Mouse (Mus musculus): ENCODE data around the gene Ift22. TPM values are rescaled to one million over a fixed set of nuclear protein-coding genes. Genes with fewer than 3 reads are reported as not detected.
"Not testable (repeated sequence)": the region's sequence is repeated elsewhere in the genome, so short reads cannot be mapped to it uniquely, and the experiment has no call there.

The Ift22 gene
- polyA plus RNA-seq, 1 experiment from 2014 or later, result 78.8 TPM

DNA sequence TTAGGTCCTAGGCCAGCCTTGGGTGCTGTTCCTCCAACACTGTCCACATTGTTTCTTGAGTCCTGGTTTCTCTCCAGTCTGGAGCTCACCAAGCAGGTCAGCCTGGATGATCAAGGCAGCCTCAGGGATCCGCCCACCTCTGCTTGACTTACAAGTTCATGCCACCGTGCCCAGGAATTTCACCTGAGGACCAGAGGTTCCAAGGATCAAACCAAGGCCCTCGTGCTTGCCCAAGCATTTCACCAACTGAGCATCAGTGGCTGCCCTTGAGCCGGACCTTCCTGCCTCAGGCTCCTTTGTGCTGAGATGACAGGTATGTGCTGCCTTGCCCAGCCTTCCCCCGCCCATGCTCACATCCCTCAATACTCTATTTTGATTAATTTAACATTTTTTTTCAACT lies 29.7 kb downstream of the Ift22 start:
- no peak overlapping the region for H3K27ac ChIP-seq
- 0 out of 2 replicates have a peak, but pooled peaks cover 2% of the 10 kb centered on the region for H3K4me1 ChIP-seq
- WGBS, result 78% methylated on average over 5 of the region's 5 CpGs
- H3K4me2 ChIP-seq, result no peak overlapping the region
- H3K9ac ChIP-seq, result no peak overlapping the region
- no peaks in the 10 kb centered on the region for H3K27me3 ChIP-seq
- H3K36me3 ChIP-seq, result no peaks in the 10 kb centered on the region
- ATAC-seq (replicated peaks; ENCODE audit: low FRiP score), result no peak
- no peaks in the 10 kb centered on the region for H3K9me3 ChIP-seq (replicated peaks)
- no peak overlapping the region for H3K4me3 ChIP-seq (replicated peaks)

DNA sequence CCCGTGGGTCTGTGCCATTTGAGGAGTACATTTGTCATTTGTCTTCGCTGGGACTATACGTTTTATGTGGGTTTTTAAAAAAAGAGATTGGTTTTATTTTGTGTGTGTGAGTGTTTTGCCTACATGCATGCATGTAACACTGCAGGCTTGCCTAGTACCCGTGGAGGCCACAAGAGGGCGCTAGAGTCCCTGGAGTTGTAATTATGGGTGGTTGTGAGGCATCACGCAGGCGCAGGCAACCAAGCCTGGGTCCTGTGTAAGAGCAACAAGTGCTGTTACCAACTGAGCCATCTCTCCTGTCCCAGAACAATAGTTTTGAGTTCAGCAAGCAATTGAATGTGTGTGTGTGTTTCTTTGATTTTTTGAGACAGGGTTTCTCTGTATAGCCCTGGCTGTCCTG lies 31.3 kb downstream of the Ift22 start:
- Histone ChIP-seq H3K4me3 (replicated peaks) (no peak overlapping the region), H3K27ac (no peak overlapping the region), H3K4me2 (no peak overlapping the region), H3K9me3 (replicated peaks) (no peaks in the 10 kb centered on the region), H3K36me3 (no peaks in the 10 kb centered on the region), H3K9ac (no peak overlapping the region), H3K4me1 (0 out of 2 replicates have a peak, but pooled peaks cover 3% of the 10 kb centered on the region), H3K27me3 (no peaks in the 10 kb centered on the region)
- no peak for ATAC-seq (replicated peaks; ENCODE audit: low FRiP score)
- 70% methylated on average over 7 of the region's 7 CpGs for WGBS

DNA sequence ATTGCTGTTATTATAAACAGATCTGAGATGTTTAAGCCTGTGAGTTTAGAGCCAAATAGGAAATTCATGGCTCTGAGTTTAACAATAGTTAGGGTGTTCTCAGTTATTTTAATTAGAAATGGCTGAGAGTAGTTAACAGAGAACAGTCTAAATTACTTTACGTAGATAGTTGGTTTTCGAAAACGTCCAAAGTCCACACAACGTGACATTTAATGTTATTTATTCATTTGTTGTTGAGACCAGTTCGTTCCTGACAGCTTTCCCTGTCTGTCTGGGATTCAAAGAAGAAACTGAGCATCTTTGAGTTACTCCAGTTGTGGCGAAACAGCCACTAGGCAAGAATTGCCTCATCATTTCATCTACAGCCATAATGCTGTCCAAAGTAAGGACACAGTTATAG lies 32.1 kb downstream of the Ift22 start:
- H3K36me3 ChIP-seq; H3K9ac ChIP-seq; H3K4me2 ChIP-seq; ATAC-seq (replicated peaks; ENCODE audit: low FRiP score); H3K27me3 ChIP-seq; H3K27ac ChIP-seq; H3K4me1 ChIP-seq; H3K4me3 ChIP-seq (replicated peaks); H3K9me3 ChIP-seq (replicated peaks): not testable (repeated sequence)
- WGBS, result 76% methylated on average over 6 of the region's 6 CpGs

DNA sequence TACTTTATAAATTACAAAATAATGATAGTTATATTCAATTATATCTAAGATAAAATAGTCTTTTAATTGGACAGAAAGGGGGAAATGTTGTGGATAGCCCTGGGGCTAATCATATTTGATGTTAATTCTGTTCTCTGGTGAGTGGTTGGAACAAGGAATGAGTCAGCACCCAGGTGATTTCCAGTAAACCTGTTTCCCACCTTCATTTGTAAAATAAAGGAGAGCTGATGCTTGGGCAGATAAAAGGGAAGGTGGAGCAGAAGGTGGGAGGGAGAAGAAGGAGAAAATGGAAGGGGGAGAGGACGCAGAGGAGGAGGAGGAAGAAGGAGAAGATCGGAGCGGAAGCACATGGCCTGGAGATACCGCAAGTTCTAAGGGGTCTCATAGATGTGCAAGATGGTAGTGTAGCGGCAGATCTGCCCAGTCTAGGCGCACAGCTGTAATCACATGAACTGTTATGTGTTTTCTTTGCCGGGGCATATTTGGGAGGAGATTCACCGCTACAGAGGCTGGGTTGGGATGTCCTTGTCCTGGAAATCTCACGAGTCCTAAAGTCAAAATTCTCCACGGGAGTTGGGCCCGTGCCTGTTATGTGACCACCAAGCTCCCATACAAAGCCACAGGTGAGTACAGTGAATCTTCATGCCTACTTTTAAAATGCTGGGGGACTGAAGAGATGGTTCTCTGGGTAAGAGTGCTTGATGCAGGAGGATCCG lies 33.1 kb downstream of the Ift22 start:
- ATAC-seq (replicated peaks; ENCODE audit: low FRiP score), result no peak
- H3K36me3 ChIP-seq, result no peaks in the 10 kb centered on the region
- H3K4me3 ChIP-seq (replicated peaks), result no peak overlapping the region
- 88% methylated on average over 12 of the region's 12 CpGs for WGBS
- H3K27ac ChIP-seq, result no peak overlapping the region
- H3K4me2 ChIP-seq, result no peak overlapping the region
- no peak overlapping the region for H3K9ac ChIP-seq
- no peaks in the 10 kb centered on the region for H3K9me3 ChIP-seq (replicated peaks)
- H3K27me3 ChIP-seq, result no peaks in the 10 kb centered on the region
- 0 out of 2 replicates have a peak, but pooled peaks cover 3% of the 10 kb centered on the region for H3K4me1 ChIP-seq

DNA sequence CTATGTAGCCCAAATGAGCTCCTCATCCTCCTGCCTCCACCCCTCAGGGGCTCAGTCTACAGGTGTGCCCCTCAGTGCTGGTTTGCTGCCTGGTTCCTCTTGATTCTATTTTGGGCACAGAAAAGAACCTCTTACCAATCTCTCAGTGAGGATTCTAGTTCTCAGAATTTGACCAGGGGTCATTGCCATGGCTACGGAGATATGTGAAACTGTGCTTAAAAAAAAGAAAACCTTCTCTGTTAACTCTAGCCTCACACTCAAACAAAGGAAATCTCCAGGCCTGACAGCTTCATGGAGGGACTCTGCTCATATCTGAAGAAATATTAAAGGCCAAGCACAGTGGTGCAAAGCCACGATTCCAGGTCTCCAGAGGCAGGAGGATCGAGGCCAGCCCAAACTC lies 34.8 kb downstream of the Ift22 start:
- no peaks in the 10 kb centered on the region for H3K27me3 ChIP-seq
- H3K4me1 ChIP-seq, result 0 out of 2 replicates have a peak, but pooled peaks cover 3% of the 10 kb centered on the region
- no peaks in the 10 kb centered on the region for H3K9me3 ChIP-seq (replicated peaks)
- H3K4me2 ChIP-seq, result no peak overlapping the region
- H3K4me3 ChIP-seq (replicated peaks), result no peak overlapping the region
- H3K27ac ChIP-seq, result no peak overlapping the region
- H3K9ac ChIP-seq, result no peak overlapping the region
- WGBS, result 76% methylated on average over 3 of the region's 3 CpGs
- no peaks in the 10 kb centered on the region for H3K36me3 ChIP-seq
- no peak for ATAC-seq (replicated peaks; ENCODE audit: low FRiP score)

DNA sequence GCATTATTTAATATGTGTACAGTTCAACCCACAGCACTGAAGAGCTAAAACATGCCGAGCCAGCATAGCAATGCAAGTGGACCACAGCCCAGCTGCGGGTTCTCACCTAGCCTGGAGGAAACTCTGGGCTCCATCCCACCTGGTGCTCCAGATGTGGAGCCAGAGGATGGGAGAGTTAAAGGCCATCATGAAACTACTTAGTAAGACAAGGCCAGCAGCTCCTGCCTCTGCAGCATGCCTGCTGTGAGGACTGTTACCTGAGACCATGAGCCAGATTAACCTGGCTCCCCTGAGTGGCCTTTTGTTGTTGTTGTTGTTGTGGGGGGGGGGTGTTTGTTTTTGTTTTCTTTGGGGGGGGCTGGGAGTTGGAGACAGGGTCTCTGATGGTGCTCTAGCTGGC lies 35.4 kb downstream of the Ift22 start:
- Histone ChIP-seq H3K36me3 (no peaks in the 10 kb centered on the region), H3K27me3 (no peaks in the 10 kb centered on the region), H3K27ac (no peak overlapping the region), H3K4me3 (replicated peaks) (no peak overlapping the region), H3K9ac (no peak overlapping the region), H3K4me1 (0 out of 2 replicates have a peak, but pooled peaks cover 3% of the 10 kb centered on the region), H3K4me2 (no peak overlapping the region), H3K9me3 (replicated peaks) (no peaks in the 10 kb centered on the region)
- 82% methylated on average over 2 of the region's 2 CpGs for WGBS
- no peak for ATAC-seq (replicated peaks; ENCODE audit: low FRiP score)

DNA sequence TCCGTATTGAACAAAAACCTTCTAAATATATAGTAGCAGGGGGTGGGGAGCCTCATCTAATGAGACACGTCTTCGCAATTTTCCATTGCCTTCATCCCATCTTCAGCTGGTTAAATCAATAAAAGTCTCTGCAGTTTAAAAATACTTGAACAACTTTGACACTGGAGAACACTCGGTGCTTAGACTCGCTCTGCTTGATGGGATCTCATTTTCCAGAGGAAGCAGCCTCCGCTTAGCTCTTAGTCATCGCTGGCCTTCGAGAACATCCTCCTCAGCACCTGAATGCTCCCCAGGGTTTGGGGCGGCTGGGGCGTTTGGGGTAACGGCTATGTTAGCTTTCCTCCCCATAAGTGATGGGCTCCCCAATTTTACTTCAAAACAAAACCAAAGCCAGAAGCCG lies 37.1 kb downstream of the Ift22 start:
- H3K27me3 ChIP-seq, result no peaks in the 10 kb centered on the region
- ATAC-seq (replicated peaks; ENCODE audit: low FRiP score), result no peak
- WGBS, result 70% methylated on average over 12 of the region's 12 CpGs
- no peak overlapping the region for H3K4me3 ChIP-seq (replicated peaks)
- no peaks in the 10 kb centered on the region for H3K36me3 ChIP-seq
- H3K9me3 ChIP-seq (replicated peaks), result no peaks in the 10 kb centered on the region
- H3K9ac ChIP-seq, result no peak overlapping the region
- no peak overlapping the region for H3K27ac ChIP-seq
- H3K4me1 ChIP-seq, result 0 out of 2 replicates have a peak, but pooled peaks cover 3% of the 10 kb centered on the region
- H3K4me2 ChIP-seq, result no peak overlapping the region

DNA sequence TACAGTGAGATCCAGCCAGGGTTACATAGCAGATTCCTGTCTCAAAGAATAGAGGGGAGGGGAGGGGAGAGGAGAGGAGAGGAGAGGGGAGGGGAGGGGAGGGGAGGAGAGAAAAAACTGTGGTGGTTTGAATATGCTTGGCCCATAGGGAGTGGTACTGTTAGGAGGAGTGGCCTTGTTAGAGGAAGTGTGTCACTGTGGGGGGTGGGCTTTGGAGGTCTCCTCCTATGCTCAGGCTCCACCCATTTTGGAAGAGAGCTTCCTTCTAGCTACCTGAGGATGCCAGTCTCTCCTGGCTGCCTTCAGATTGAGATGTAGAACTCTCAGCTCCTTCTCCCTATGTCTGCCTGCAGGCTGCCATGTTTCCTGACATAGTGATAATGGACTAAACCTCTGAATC lies 39.9 kb downstream of the Ift22 start:
- H3K4me3 ChIP-seq (replicated peaks), result no peak overlapping the region
- H3K36me3 ChIP-seq, result no peaks in the 10 kb centered on the region
- H3K4me2 ChIP-seq, result no peak overlapping the region
- no peaks in the 10 kb centered on the region for H3K9me3 ChIP-seq (replicated peaks)
- ATAC-seq (replicated peaks; ENCODE audit: low FRiP score), result no peak
- H3K27me3 ChIP-seq, result no peaks in the 10 kb centered on the region
- no peak overlapping the region for H3K27ac ChIP-seq
- H3K4me1 ChIP-seq, result 0 out of 2 replicates have a peak, but pooled peaks cover 5% of the 10 kb centered on the region
- H3K9ac ChIP-seq, result no peak overlapping the region

DNA sequence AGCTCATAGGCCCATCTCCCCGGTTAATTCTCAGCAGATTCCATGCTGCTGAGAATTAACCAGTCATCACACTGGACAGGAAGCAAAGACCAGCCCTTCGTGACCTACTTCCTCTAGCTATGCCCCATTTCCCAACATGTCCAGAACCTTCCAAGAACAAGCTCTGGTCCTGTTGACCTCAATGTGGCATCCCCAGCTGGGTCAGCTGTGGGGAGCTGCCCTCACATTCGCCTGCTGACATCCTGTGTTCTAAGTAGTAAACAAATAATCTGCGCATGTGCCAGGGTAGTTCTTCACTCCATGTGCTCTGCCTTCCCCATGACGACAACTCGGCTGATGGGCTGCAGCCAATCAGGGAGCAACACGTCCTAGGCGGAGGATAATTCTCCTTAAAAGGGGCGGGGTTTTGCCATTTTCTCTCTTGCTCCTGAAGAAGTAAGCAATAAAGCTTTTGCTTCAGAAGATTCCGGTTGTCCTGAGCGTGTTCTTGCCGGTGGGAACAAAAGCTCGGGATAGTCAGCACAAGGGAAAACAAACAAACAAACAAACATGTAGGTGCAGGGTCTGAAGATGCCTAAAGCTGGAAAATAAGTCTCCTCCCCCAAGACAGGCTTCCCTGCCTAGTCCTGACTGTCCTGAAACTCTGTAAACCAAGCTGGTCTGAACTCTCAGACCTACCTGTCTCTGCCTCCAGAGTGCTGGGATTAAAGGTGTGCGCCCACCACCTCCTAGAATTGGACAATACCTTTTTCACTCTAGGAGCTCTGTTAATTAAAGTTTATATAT lies 41.8 kb downstream of the Ift22 start:
- not testable (repeated sequence) for H3K36me3 ChIP-seq; H3K27me3 ChIP-seq; H3K9ac ChIP-seq; H3K4me3 ChIP-seq (replicated peaks); ATAC-seq (replicated peaks; ENCODE audit: low FRiP score); H3K4me2 ChIP-seq; H3K27ac ChIP-seq; H3K9me3 ChIP-seq (replicated peaks)
- peaks cover 16% of the 10 kb centered on the region for H3K4me1 ChIP-seq
- WGBS, result 81% methylated on average over 14 of the region's 14 CpGs

DNA sequence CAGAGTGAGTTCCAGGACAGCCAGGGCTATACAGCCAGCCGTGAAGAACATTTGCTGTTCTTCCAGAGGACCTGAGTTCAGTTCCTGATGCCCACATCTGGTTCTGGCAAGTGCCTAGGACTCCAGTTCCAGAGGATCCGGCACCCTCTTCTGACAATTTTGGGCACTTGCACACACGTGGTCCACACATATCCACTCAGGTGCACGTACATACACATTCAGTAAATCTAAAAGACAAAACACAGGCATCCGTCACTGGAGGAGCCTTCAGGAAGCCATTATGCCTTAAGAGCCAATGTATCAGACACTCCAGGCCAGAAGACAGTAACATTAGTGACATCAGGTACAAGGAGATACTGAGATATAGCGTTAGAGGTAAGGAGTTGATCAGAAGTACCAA lies 42.6 kb downstream of the Ift22 start:
- Histone ChIP-seq H3K27me3 (no peaks in the 10 kb centered on the region), H3K9me3 (replicated peaks) (no peaks in the 10 kb centered on the region), H3K9ac (no peak overlapping the region), H3K4me2 (no peak overlapping the region), H3K4me3 (replicated peaks) (no peak overlapping the region), H3K36me3 (0 out of 2 replicates have a peak, but pooled peaks cover 1% of the 10 kb centered on the region), H3K27ac (no peak overlapping the region), H3K4me1 (peaks cover 17% of the 10 kb centered on the region)
- no peak for ATAC-seq (replicated peaks; ENCODE audit: low FRiP score)
- WGBS, result 94% methylated on average over 6 of the region's 6 CpGs

DNA sequence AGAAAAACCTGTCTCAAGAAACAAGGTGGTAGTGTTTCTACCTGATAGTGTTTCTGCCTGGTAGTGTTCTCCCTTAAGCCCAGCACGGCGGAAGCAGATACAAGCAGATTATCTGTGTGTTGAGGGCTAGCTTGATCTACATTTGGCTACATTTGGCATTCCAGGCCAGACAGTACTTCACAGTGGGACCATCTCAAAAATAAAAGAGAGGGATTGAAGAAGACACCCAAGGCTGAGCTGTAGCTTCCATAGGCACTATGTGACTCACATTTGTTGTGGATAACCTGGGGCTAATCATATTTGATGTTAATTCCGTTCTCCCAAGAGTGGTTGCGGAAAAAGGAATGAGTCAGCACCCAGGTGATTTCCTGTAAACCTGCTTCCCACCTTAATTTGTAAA lies 44.2 kb downstream of the Ift22 start:
- no peaks in the 10 kb centered on the region for H3K9me3 ChIP-seq (replicated peaks)
- peak overlapping the region; percentile 85; the same call in 1 of the 2 replicates for H3K4me3 ChIP-seq (replicated peaks)
- H3K4me1 ChIP-seq, result peaks cover 20% of the 10 kb centered on the region
- H3K27ac ChIP-seq, result no peak overlapping the region
- 80% methylated on average over 4 of the region's 4 CpGs for WGBS
- H3K9ac ChIP-seq, result no peak overlapping the region
- ATAC-seq (replicated peaks; ENCODE audit: low FRiP score), result no peak
- peaks cover 12% of the 10 kb centered on the region; the same call in 1 of the 2 replicates for H3K36me3 ChIP-seq
- no peaks in the 10 kb centered on the region for H3K27me3 ChIP-seq
- peak overlapping the region; percentile 75; the same call in 1 of the 2 replicates for H3K4me2 ChIP-seq

DNA sequence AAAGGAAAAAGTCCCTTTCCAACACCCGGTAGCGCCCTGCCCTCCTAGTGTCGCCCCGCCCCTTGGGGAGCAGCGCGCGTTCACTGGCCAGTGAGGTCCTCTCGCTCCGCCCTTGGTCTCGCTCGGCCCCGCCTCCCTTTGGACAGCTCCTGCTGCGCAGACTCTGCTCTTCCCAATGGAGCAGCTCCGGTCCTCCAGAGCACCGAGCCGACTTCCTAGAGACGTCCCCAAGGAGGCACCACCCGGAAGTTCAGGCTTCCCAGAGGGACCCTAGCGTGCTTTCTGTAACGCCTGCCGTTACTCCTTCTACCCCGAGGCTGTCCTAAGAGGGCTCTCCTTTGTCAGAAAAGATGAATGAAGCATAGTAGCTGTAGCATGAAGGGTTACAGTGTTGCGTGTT lies 45.1 kb downstream of the Ift22 start, which contains the start of gene Fis1:
TSS of gene Fis1 (plus strand) at position 261 of the 400 bp plus-strand sequence.
- H3K27me3 ChIP-seq, result no peaks in the 10 kb centered on the region
- no peaks in the 10 kb centered on the region for H3K9me3 ChIP-seq (replicated peaks)
- H3K27ac ChIP-seq, result peak within 1 kb of the TSS; percentile 87
- H3K4me2 ChIP-seq, result peak within 1 kb of the TSS; percentile 75
- peak; percentile 100 for ATAC-seq (replicated peaks; ENCODE audit: low FRiP score)
- peaks cover 20% of the 10 kb centered on the region for H3K4me1 ChIP-seq
- WGBS, result under 1% methylated on average over 23 of the region's 23 CpGs
- peaks cover 19% of the 10 kb centered on the region for H3K36me3 ChIP-seq
- peak within 1 kb of the TSS; percentile 83 for H3K9ac ChIP-seq
- peak within 1 kb of the TSS; percentile 85 for H3K4me3 ChIP-seq (replicated peaks)
